In the genomic region with DNA sequence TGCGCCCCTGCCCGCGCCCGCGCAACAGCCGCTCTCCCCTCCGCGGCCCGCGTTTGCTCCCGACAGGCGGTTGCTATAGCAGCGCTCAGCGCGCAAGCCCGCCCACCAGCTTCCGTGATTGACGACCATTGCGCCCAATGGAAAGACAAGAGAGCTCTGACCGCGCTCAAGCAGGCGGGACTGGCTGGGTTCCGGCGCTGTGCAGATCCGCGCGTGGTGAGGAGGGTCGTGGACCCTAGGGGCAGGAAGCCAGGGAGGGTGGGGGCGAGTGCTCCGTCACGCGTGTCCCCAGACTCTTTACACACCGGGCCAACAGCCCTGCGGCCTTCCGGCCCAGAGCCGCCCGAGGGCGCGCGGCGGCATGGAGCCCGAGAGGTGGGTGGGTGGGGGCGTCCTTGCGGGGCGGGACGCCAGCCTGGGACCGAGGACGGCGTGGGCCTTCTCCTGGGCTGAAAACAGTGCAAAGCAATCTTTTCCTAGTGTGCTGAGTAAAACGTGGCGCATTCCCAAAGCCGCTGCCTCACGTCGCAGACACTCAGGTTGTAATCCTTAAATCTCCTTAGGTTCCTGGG, we compare ENCODE assay signal across 8 mouse cellular contexts. TPM values are rescaled to one million over a fixed set of nuclear protein-coding genes. Genes with fewer than 3 reads are reported as not detected.
A peak's percentile ranks its signal among the peaks of the same experiment; 100 is the strongest.
DNase-seq lines count a peak whose midpoint lies in the region; ATAC-seq and TF ChIP-seq lines count a peak whose summit lies in the region.

A gene (plus strand): TSS at position 185 of the 572 bp plus-strand sequence.
A gene (minus strand): TSS at position 339 of the 572 bp plus-strand sequence.

- H3K79me2 ChIP-seq in C2C12 (ENCODE audit: control insufficient read depth, insufficient read depth) = peaks cover 33% of the 10 kb centered on the region

- peak within 1 kb of the TSS; percentile 63 for H3K4me3 ChIP-seq in C2C12 (ENCODE audit: insufficient read depth, poor library complexity, severe bottlenecking)
- H3K4me3 ChIP-seq in erythroblast, embryonic 14.5 days (replicated peaks) = peak within 1 kb of the TSS; percentile 86
- peak within 1 kb of the TSS; percentile 90 for H3K4me3 ChIP-seq in heart, embryonic 13.5 days
- peak within 1 kb of the TSS; percentile 90 for H3K4me3 ChIP-seq in liver, embryonic 12.5 days
- peak within 1 kb of the TSS; percentile 87 for H3K4me3 ChIP-seq in stomach, embryonic 15.5 days (replicated peaks)

- peaks cover 6% of the 10 kb centered on the region for H3K79me3 ChIP-seq in C2C12 (ENCODE audit: low read depth)

- peaks cover 18% of the 10 kb centered on the region for H3K4me1 ChIP-seq in erythroblast, embryonic 14.5 days (ENCODE audit: control insufficient read depth)
- peaks cover 15% of the 10 kb centered on the region for H3K4me1 ChIP-seq in heart, embryonic 13.5 days
- peaks cover 21% of the 10 kb centered on the region for H3K4me1 ChIP-seq in liver, embryonic 12.5 days
- H3K4me1 ChIP-seq in stomach, embryonic 15.5 days = peaks cover 8% of the 10 kb centered on the region

- peak within 1 kb of the TSS; percentile 89 for H3K4me2 ChIP-seq in heart, embryonic 13.5 days
- H3K4me2 ChIP-seq in liver, embryonic 12.5 days = peak within 1 kb of the TSS; percentile 92
- peak within 1 kb of the TSS; percentile 76 for H3K4me2 ChIP-seq in stomach, embryonic 15.5 days

- WGBS in heart, embryonic 13.5 days = under 1% methylated on average over 52 of the region's 54 CpGs
- under 1% methylated on average over 53 of the region's 54 CpGs for WGBS in liver, embryonic 12.5 days (ENCODE audit: insufficient replicate concordance)
- WGBS in stomach, embryonic 15.5 days = under 1% methylated on average over 54 of the region's 54 CpGs

- no peak for TF ChIP-seq CTCF in C2C12 (IDR thresholded peaks at IDR 0.05; ENCODE audit: control insufficient read depth, insufficient read depth, insufficient read length)
- TF ChIP-seq CTCF in brain, embryonic 14.5 days (IDR thresholded peaks at IDR 0.05; ENCODE audit: borderline replicate concordance, extremely low read depth, insufficient read depth, insufficient read length) = no peak

- peak; percentile 98 for ATAC-seq in heart, embryonic 13.5 days (ENCODE audit: extremely low read depth, insufficient number of reproducible peaks, low FRiP score, low TSS enrichment)
- peak; percentile 98 for ATAC-seq in liver, embryonic 12.5 days
- peak; percentile 99 for ATAC-seq in stomach, embryonic 15.5 days (ENCODE audit: insufficient read depth, low FRiP score, low read depth)

- peak within 1 kb of the TSS; percentile 92 for H3ac ChIP-seq in C2C12 (ENCODE audit: control insufficient read depth, insufficient read length, low read depth)

- H3K9ac ChIP-seq in heart, embryonic 13.5 days = peak within 1 kb of the TSS; percentile 90
- peak within 1 kb of the TSS; percentile 90 for H3K9ac ChIP-seq in liver, embryonic 12.5 days
- peak within 1 kb of the TSS; percentile 78 for H3K9ac ChIP-seq in stomach, embryonic 15.5 days

- H3K9me3 ChIP-seq in erythroblast, embryonic 14.5 days (ENCODE audit: control insufficient read depth, low read length) = no peaks in the 10 kb centered on the region
- H3K9me3 ChIP-seq in heart, embryonic 13.5 days = no peaks in the 10 kb centered on the region
- H3K9me3 ChIP-seq in liver, embryonic 12.5 days (replicated peaks) = no peaks in the 10 kb centered on the region
- no peaks in the 10 kb centered on the region for H3K9me3 ChIP-seq in stomach, embryonic 15.5 days

- peak within 1 kb of the TSS; percentile 75 for H3K27ac ChIP-seq in heart, embryonic 13.5 days (replicated peaks)
- H3K27ac ChIP-seq in liver, embryonic 12.5 days = peak within 1 kb of the TSS; percentile 75
- H3K27ac ChIP-seq in stomach, embryonic 15.5 days = peak within 1 kb of the TSS; percentile 78

- peak; percentile 99 for DNase-seq in brain, embryonic 14.5 days (ENCODE audit: low read depth)
- DNase-seq in kidney, postnatal 10 days = peak; percentile 98
- peak; percentile 91 to 93 for DNase-seq in natural killer cell, adult 2 months (ENCODE audit: low spot score in 2 of 2)

- H3K36me3 ChIP-seq in C2C12 (ENCODE audit: control insufficient read depth, insufficient read depth) = peaks cover 5% of the 10 kb centered on the region
- H3K36me3 ChIP-seq in erythroblast, embryonic 14.5 days (ENCODE audit: control insufficient read depth) = no peaks in the 10 kb centered on the region
- H3K36me3 ChIP-seq in heart, embryonic 13.5 days = no peaks in the 10 kb centered on the region
- 0 out of 2 replicates have a peak, but pooled peaks cover 5% of the 10 kb centered on the region for H3K36me3 ChIP-seq in liver, embryonic 12.5 days
- no peaks in the 10 kb centered on the region for H3K36me3 ChIP-seq in stomach, embryonic 15.5 days

- no peaks in the 10 kb centered on the region for H3K27me3 ChIP-seq in C2C12 (ENCODE audit: control insufficient read depth, insufficient read depth, insufficient read length)
- H3K27me3 ChIP-seq in erythroblast, embryonic 14.5 days (ENCODE audit: control insufficient read depth) = no peaks in the 10 kb centered on the region
- H3K27me3 ChIP-seq in heart, embryonic 13.5 days (replicated peaks) = no peaks in the 10 kb centered on the region
- no peaks in the 10 kb centered on the region for H3K27me3 ChIP-seq in liver, embryonic 12.5 days (replicated peaks)
- H3K27me3 ChIP-seq in stomach, embryonic 15.5 days (replicated peaks) = no peaks in the 10 kb centered on the region

- TF ChIP-seq POLR2A in brain, embryonic 14.5 days (IDR thresholded peaks at IDR 0.05; ENCODE audit: borderline replicate concordance, extremely low read depth, insufficient read depth, insufficient read length, poor library complexity, severe bottlenecking) = peak; percentile 68; the same call in 1 of the 2 replicates

TF ChIP-seq in C2C12, 6 proteins besides CTCF, POLR2A, EP300 and RAD21:
- TF ChIP-seq CEBPB (IDR thresholded peaks at IDR 0.05; ENCODE audit: low read depth) (no peak), FOSL1 (IDR thresholded peaks at IDR 0.05; ENCODE audit: insufficient read depth, low read length, poor library complexity, severe bottlenecking) (no peak), MYOD1 (IDR thresholded peaks at IDR 0.05; ENCODE audit: control insufficient read depth, insufficient read length, low read depth) (no peak), MAX (IDR thresholded peaks at IDR 0.05) (no peak), MYOG (IDR thresholded peaks at IDR 0.05; ENCODE audit: control insufficient read depth, extremely low read depth, insufficient read length) (no peak), USF1 (IDR thresholded peaks at IDR 0.05; ENCODE audit: low read depth) (no peak)

RNA-seq across cellular contexts. Expression of the first gene that starts in this region (rescaled TPM):
- 2.8 TPM for polyA plus RNA-seq in C2C12 (2012; fragmentation: generic; extraction: Trizol)
- 3.3 and 3.9 TPM in 2 replicates for polyA plus RNA-seq in brain, embryonic 14.5 days (2012; rRNA removed)
- not detected in 2 replicates for polyA plus RNA-seq in erythroblast, embryonic 14.5 days (2012)
- 4.9 and 5.0 TPM in 2 replicates for polyA plus RNA-seq in heart, embryonic 13.5 days (2015; fragmentation: Nextera tagmentation; extraction: Ambion mirVana)
- 5.2 and 5.9 TPM in 2 replicates for polyA plus RNA-seq in liver, embryonic 12.5 days (2016; fragmentation: Nextera tagmentation; extraction: Ambion mirVana)
- polyA plus RNA-seq in stomach, embryonic 15.5 days (2015; fragmentation: Nextera tagmentation; extraction: Ambion mirVana) = 6.3 and 6.6 TPM in 2 replicates

RNA-seq across cellular contexts. Expression of the second gene that starts in this region (rescaled TPM):
- polyA plus RNA-seq in C2C12 (2012; fragmentation: generic; extraction: Trizol) = 0.75 TPM
- 2.3 and 2.8 TPM in 2 replicates for polyA plus RNA-seq in brain, embryonic 14.5 days (2012; rRNA removed)
- polyA plus RNA-seq in erythroblast, embryonic 14.5 days (2012) = 0.18 and 0.56 TPM in 2 replicates
- polyA plus RNA-seq in heart, embryonic 13.5 days (2015; fragmentation: Nextera tagmentation; extraction: Ambion mirVana) = 1.2 and 1.3 TPM in 2 replicates
- 1.7 and 2.3 TPM in 2 replicates for polyA plus RNA-seq in liver, embryonic 12.5 days (2016; fragmentation: Nextera tagmentation; extraction: Ambion mirVana)
- 2.0 and 3.5 TPM in 2 replicates for polyA plus RNA-seq in stomach, embryonic 15.5 days (2015; fragmentation: Nextera tagmentation; extraction: Ambion mirVana)

Comparison
In these comparisons a context has a peak if more than half of its experiments do, and no peak if none do; other contexts are left out.
1. Peak in every context shown above with its lines: DNase-seq, ATAC-seq, H3K4me3 ChIP-seq and H3K27ac ChIP-seq.